Mouse (Mus musculus) mouse embryonic stem cell (cell line): ENCODE measurements around the gene Olfr1249.
"Not testable (repeated sequence)": the region's sequence is repeated elsewhere in the genome, so short reads cannot be mapped to it uniquely, and the experiment has no call there.

Experiments
- in situ Hi-C, 2 experiments: fragments of 300-500 bp; cut with MboI; formaldehyde crosslinking; loops; 1 replicate in 1 of 2; 3 replicates in 1 of 2; pipeline ENCODE4 v1.14.3; 2019 to 2020; ENCODE audit warnings: low sequenced_read_pairs in 2 of 2, low pct_unique_long_range_greater_than_20kb in 1 of 2, mixed read lengths in 1 of 2; ENCODE audit not compliant: unreplicated experiment in 1 of 2

The Olfr1249 gene

GRCm38 (mm10) chr2:89634883-89635282 lies at the start of gene Olfr1249:
Gene Olfr1249 (minus strand): TSS chr2:89634983.
- in situ Hi-C loops, result no loop called here

- in situ Hi-C loops, result no loop called here
These were observed 37.1 kb upstream of the Olfr1249 start, which contains the start of gene Olfr1251 for GRCm38 (mm10) chr2:89671836-89672235. Gene Olfr1251 (minus strand): TSS chr2:89671936.

GRCm38 (mm10) chr2:89661367-89661766 lies 26.6 kb upstream of the Olfr1249 start, which contains the start of gene Olfr1250:
Gene Olfr1250 (minus strand): TSS chr2:89661467.
- in situ Hi-C loops, result no loop called here

- in situ Hi-C loops, result not testable (repeated sequence)
These were observed 16.6 kb downstream of the Olfr1249 start, which contains the start of gene Olfr1248 for GRCm38 (mm10) chr2:89618145-89618544. Gene Olfr1248 (minus strand): TSS chr2:89618245.

- in situ Hi-C loops, result no loop called here
These were observed 20.8 kb downstream of the Olfr1249 start, which contains the start of gene Olfr1247 for GRCm38 (mm10) chr2:89614030-89614429. Gene Olfr1247 (minus strand): TSS chr2:89614130.

- in situ Hi-C loops, result no loop called here
These were observed 41.7 kb downstream of the Olfr1249 start, which contains the start of gene Olfr1246 for GRCm38 (mm10) chr2:89593057-89593456. Gene Olfr1246 (minus strand): TSS chr2:89593157.
